Mouse (Mus musculus) embryonic facial prominence, embryonic 14.5 days (tissue): ENCODE measurements around the gene C2cd5. TPM values are rescaled to one million over a fixed set of nuclear protein-coding genes. Genes with fewer than 3 reads are reported as not detected.

Source experiments
- ATAC-seq: fragments of 200-750 bp; cut with Nextera tagmentation; 2 replicates; pipeline ENCODE4 v1.8.0; 2017; ENCODE audit warnings: low read depth, moderate number of reproducible peaks, moderate TSS enrichment
- DNase-seq: peaks from one replicate; pipeline ENCODE4 v3.0.0-alpha.2; 2015; ENCODE audit warnings: low spot score
- H3K27ac ChIP-seq: fragments of 300-500 bp; sonication (generic); replicated peaks from 2 replicates; pipeline ENCODE4 v1.5.1; 2014; ENCODE audit warnings: low read depth, mild to moderate bottlenecking, low read length, moderate library complexity
- H3K27me3 ChIP-seq: fragments of 300-500 bp; sonication (generic); replicated peaks from 2 replicates; pipeline ENCODE4 v1.6.1; 2014; ENCODE audit warnings: low read length; ENCODE audit not compliant: control insufficient read depth, insufficient read depth
- H3K36me3 ChIP-seq: fragments of 300-500 bp; sonication (generic); 2 replicates; pipeline ENCODE4 v1.6.1; 2014; ENCODE audit warnings: low read length, mixed read lengths; ENCODE audit not compliant: control insufficient read depth, insufficient read depth
- H3K4me1 ChIP-seq: fragments of 300-500 bp; sonication (generic); 2 replicates; pipeline ENCODE4 v1.6.1; 2014; ENCODE audit warnings: antibody characterized with exemption, low read length; ENCODE audit not compliant: control insufficient read depth, insufficient read depth
- H3K4me2 ChIP-seq: fragments of 300-500 bp; sonication (generic); 2 replicates; pipeline ENCODE4 v1.6.1; 2014; ENCODE audit warnings: low read depth, mild to moderate bottlenecking, low read length, moderate library complexity, mixed read lengths
- H3K4me3 ChIP-seq: fragments of 300-500 bp; sonication (generic); 2 replicates; pipeline ENCODE4 v1.5.1; 2014; ENCODE audit warnings: low read depth, mild to moderate bottlenecking, low read length
- H3K9ac ChIP-seq: fragments of 300-500 bp; sonication (generic); 2 replicates; pipeline ENCODE4 v1.6.1; 2014; ENCODE audit warnings: low read depth, mild to moderate bottlenecking, low read length, moderate library complexity, mixed read lengths
- H3K9me3 ChIP-seq: fragments of 300-500 bp; sonication (generic); 2 replicates; pipeline ENCODE4 v1.6.1; 2016; ENCODE audit warnings: low read length; ENCODE audit not compliant: control insufficient read depth
- WGBS: fragments of 180-500 bp; shearing (Covaris S2); extraction: QIAGEN DNeasy Blood & Tissue Kit; methylation state at CpG from one replicate; pipeline ENCODE4 v1.1.7; 2014; 5-methylcytosine and 5-hydroxymethylcytosine counted together
- polyA plus RNA-seq: library from polyadenylated mRNA; unstranded; fragments of >200 nt; fragmentation: Nextera tagmentation; extraction: Ambion mirVana; gene quantifications from 2 replicates; pipeline ENCODE4 v1.2.1, GENCODE M21; 2014

The C2cd5 gene
- polyA plus RNA-seq, 1 experiment from 2014 or later: 19.1 TPM

GRCm38 (mm10) chr6:143095126-143095525 lies 4.8 kb downstream of the C2cd5 start:
- no peak overlapping the region for H3K9ac ChIP-seq
- H3K4me1 ChIP-seq: no peaks in the 10 kb centered on the region
- DNase-seq (no peak), ATAC-seq (no peak)
- no peaks in the 10 kb centered on the region for H3K27me3 ChIP-seq
- no peak overlapping the region for H3K4me3 ChIP-seq
- no peak overlapping the region for H3K27ac ChIP-seq
- H3K4me2 ChIP-seq: no peak overlapping the region
- no peaks in the 10 kb centered on the region for H3K9me3 ChIP-seq
- WGBS: 77% methylated on average over 11 of the region's 11 CpGs
- H3K36me3 ChIP-seq: peaks cover 18% of the 10 kb centered on the region

- H3K27ac ChIP-seq: no peak overlapping the region
- peaks cover 31% of the 10 kb centered on the region for H3K36me3 ChIP-seq
- no peak overlapping the region for H3K4me2 ChIP-seq
- H3K9me3 ChIP-seq: no peaks in the 10 kb centered on the region
- DNase-seq (no peak), ATAC-seq (no peak)
- H3K4me3 ChIP-seq: no peak overlapping the region
- no peaks in the 10 kb centered on the region for H3K27me3 ChIP-seq
- H3K4me1 ChIP-seq: no peaks in the 10 kb centered on the region
- no peak overlapping the region for H3K9ac ChIP-seq
- 77% methylated on average over 4 of the region's 4 CpGs for WGBS
Observed at GRCm38 (mm10) chr6:143092856-143093255, 7.1 kb downstream of the C2cd5 start.

GRCm38 (mm10) chr6:143091076-143091475 lies 8.9 kb downstream of the C2cd5 start:
- 95% methylated on average over 6 of the region's 6 CpGs for WGBS
- Histone ChIP-seq H3K4me2 (no peak overlapping the region), H3K4me1 (no peaks in the 10 kb centered on the region), H3K9ac (no peak overlapping the region), H3K4me3 (no peak overlapping the region), H3K9me3 (no peaks in the 10 kb centered on the region), H3K27ac (no peak overlapping the region), H3K27me3 (no peaks in the 10 kb centered on the region), H3K36me3 (peaks cover 49% of the 10 kb centered on the region)
- no peak for DNase-seq
- ATAC-seq: no peak

- Histone ChIP-seq H3K4me2 (no peak overlapping the region), H3K4me1 (no peaks in the 10 kb centered on the region), H3K9ac (no peak overlapping the region), H3K36me3 (peaks cover 81% of the 10 kb centered on the region), H3K27me3 (no peaks in the 10 kb centered on the region), H3K4me3 (no peak overlapping the region), H3K9me3 (no peaks in the 10 kb centered on the region), H3K27ac (no peak overlapping the region)
- 94% methylated on average over 4 of the region's 4 CpGs for WGBS
- ATAC-seq: no peak
- DNase-seq: no peak
Observed at GRCm38 (mm10) chr6:143087332-143087731, 12.6 kb downstream of the C2cd5 start.

GRCm38 (mm10) chr6:143085898-143086297 lies 14.0 kb downstream of the C2cd5 start:
- DNase-seq: no peak
- ATAC-seq: no peak
- WGBS: 100% methylated on average over 1 of the region's 1 CpGs
- no peak overlapping the region for H3K4me3 ChIP-seq
- no peak overlapping the region for H3K4me2 ChIP-seq
- peaks cover 76% of the 10 kb centered on the region for H3K36me3 ChIP-seq
- no peaks in the 10 kb centered on the region for H3K27me3 ChIP-seq
- H3K9me3 ChIP-seq: no peaks in the 10 kb centered on the region
- no peak overlapping the region for H3K27ac ChIP-seq
- no peaks in the 10 kb centered on the region for H3K4me1 ChIP-seq
- no peak overlapping the region for H3K9ac ChIP-seq

GRCm38 (mm10) chr6:143084314-143085025 lies 15.5 kb downstream of the C2cd5 start:
- Histone ChIP-seq H3K4me2 (no peak overlapping the region), H3K4me3 (no peak overlapping the region), H3K4me1 (no peaks in the 10 kb centered on the region), H3K36me3 (peaks cover 66% of the 10 kb centered on the region), H3K27me3 (no peaks in the 10 kb centered on the region), H3K9ac (no peak overlapping the region), H3K27ac (no peak overlapping the region), H3K9me3 (no peaks in the 10 kb centered on the region)
- ATAC-seq: no peak
- WGBS: 95% methylated on average over 2 of the region's 2 CpGs
- no peak for DNase-seq

DNA sequence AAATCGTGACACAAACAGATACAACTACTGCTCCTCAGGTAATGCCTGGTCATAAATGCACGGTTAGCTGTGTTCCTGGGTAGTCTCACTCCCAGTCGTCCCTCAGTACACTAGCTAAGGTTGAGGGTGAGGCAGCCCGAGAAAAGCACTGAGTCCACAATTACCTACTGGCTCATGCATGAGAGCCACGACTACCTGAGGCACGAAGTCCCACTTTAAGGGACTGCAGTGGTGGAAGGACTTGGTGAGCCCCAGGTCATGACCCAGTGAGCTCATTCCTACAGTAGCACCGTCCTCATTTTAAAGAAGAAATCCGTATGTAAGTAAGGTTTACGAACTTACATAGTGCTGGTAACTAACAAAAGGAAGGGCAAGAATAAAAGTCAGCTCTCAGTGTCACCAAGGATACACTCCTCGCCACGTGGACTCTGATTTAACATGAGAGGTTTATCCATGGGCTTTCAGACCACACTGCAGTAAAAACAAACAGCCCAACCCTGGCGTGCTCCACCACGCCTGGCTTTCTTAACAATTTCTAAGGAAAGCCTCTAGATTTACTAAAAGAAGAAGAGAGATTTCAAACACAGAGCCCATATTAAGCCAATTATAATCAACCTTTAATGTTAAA lies 18.3 kb downstream of the C2cd5 start:
- Histone ChIP-seq H3K9ac (no peak overlapping the region), H3K4me2 (no peak overlapping the region), H3K9me3 (no peaks in the 10 kb centered on the region), H3K27me3 (no peaks in the 10 kb centered on the region), H3K4me3 (no peak overlapping the region), H3K27ac (no peak overlapping the region), H3K36me3 (peaks cover 74% of the 10 kb centered on the region), H3K4me1 (no peaks in the 10 kb centered on the region)
- DNase-seq (no peak), ATAC-seq (no peak)
- WGBS: 75% methylated on average over 13 of the region's 13 CpGs

DNA sequence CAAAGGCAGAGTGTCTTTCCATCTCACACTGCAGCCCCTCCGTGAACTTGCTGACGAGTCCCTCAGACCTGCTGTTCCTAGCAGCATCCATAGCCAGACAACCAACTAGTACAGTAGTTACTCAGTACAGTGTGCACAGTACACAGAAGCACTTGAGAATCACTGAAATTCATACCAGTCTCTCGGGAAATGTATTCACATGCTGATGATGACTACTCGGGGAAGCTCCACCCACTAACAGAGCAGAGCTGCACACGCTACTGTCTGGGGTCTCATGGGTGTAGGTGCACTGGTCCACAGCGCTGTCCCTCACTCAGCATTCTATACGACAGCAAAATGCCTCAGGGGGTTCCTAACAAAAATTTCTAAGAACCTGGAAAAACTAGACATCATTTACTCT lies 19.2 kb downstream of the C2cd5 start:
- Histone ChIP-seq H3K9ac (no peak overlapping the region), H3K9me3 (no peaks in the 10 kb centered on the region), H3K36me3 (peaks cover 70% of the 10 kb centered on the region), H3K4me1 (no peaks in the 10 kb centered on the region), H3K4me3 (no peak overlapping the region), H3K4me2 (no peak overlapping the region), H3K27ac (no peak overlapping the region), H3K27me3 (no peaks in the 10 kb centered on the region)
- 63% methylated on average over 7 of the region's 7 CpGs for WGBS
- DNase-seq (peak; percentile 33), ATAC-seq (0 out of 2 replicates have a peak, but pooled peaks have one; percentile 51)

- WGBS: 73% methylated on average over 4 of the region's 4 CpGs
Observed at GRCm38 (mm10) chr6:143079126-143079525, 20.8 kb downstream of the C2cd5 start.

More at GRCm38 (mm10) chr6:143079126-143079525, 20.8 kb downstream of the C2cd5 start:
- peak; percentile 49; the same call in 1 of the 2 replicates for ATAC-seq
- Histone ChIP-seq H3K27ac (peak overlapping the region; percentile 44), H3K4me1 (no peaks in the 10 kb centered on the region), H3K27me3 (no peaks in the 10 kb centered on the region), H3K36me3 (peaks cover 58% of the 10 kb centered on the region), H3K4me2 (no peak overlapping the region), H3K9ac (no peak overlapping the region), H3K9me3 (no peaks in the 10 kb centered on the region), H3K4me3 (no peak overlapping the region)
- peak; percentile 38 for DNase-seq
